Mouse (Mus musculus): ENCODE data around the gene Fn3krp. TPM values are rescaled to one million over a fixed set of nuclear protein-coding genes. Genes with fewer than 3 reads are reported as not detected.

Gene Fn3krp
- polyA plus RNA-seq, 1 experiment from 2014 or later, result 8.3 TPM

DNA sequence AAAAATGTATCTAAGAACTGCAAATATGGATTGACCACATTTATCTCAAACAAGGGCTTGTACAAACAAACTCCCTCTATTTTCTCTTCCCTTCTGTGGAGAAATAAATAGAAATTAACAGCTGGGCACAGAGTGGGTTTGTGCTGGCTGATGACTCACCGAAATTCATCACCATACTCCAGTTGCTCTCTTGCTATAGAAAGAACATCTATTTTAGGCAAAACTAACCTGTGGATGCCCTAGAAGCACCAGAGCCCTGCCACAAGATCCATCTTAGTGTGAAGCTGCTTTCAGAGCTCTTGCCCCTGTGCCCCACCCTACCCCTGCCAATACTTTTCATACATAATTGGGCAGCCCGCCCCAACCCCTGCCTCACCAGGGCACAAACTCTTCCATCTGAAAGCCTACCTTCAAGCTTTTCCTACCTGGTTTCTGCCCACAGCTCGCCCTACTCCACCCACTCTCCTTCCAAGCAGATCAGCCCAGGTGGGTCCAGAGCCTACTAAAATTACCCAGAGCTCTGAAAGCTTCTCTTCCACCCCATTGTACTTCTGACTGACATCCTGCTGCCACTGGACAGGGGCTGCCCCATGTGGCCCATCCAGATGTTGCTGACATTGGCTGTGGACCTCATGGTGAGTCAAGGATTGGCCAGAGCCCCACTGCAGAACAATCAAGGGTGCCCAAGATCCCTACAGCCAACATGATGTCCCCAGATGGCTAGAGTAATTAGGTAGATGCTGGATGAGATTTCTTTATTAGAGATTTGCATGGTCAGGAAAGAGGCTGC lies 13.6 kb upstream of the Fn3krp start:
- ATAC-seq, result no peak
- Histone ChIP-seq H3K4me3 (ENCODE audit: low read length) (no peak overlapping the region), H3K4me2 (ENCODE audit: low read length) (no peak overlapping the region), H3K9ac (ENCODE audit: low read depth, low read length) (no peak overlapping the region), H3K9me3 (ENCODE audit: control insufficient read depth, low read length) (no peaks in the 10 kb centered on the region), H3K27ac (ENCODE audit: low read depth, low read length) (no peak overlapping the region), H3K36me3 (ENCODE audit: control insufficient read depth, insufficient read depth, low read length) (no peaks in the 10 kb centered on the region), H3K4me1 (ENCODE audit: control insufficient read depth, insufficient read depth, low read depth, low read length) (no peaks in the 10 kb centered on the region), H3K27me3 (replicated peaks; ENCODE audit: control insufficient read depth, insufficient read depth, low read length) (no peaks in the 10 kb centered on the region)
- 77% methylated on average over 3 of the region's 3 CpGs for WGBS

DNA sequence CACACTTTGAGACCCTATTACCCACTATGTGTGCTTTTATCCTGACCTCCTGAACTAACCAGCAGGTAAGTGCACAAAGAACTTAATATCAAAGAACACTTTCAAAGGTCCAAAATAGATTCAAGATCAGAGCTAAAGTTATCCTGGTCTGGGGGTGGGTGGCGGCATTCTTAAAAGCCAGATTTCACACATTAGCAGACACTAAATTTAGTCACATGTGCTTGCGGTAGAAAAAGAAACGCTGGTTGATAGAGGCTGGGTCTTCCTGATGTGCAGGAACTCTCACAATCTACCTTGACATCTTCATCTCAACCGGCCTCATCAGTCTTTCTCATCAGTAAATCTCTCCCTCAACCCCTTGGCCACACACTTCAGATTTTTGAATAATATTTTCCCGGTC lies 6.4 kb upstream of the Fn3krp start:
- H3K36me3 ChIP-seq (ENCODE audit: control insufficient read depth, insufficient read depth, low read length), result no peaks in the 10 kb centered on the region
- no peak overlapping the region for H3K27ac ChIP-seq (ENCODE audit: low read depth, low read length)
- no peaks in the 10 kb centered on the region for H3K9me3 ChIP-seq (ENCODE audit: control insufficient read depth, low read length)
- no peaks in the 10 kb centered on the region for H3K4me1 ChIP-seq (ENCODE audit: control insufficient read depth, insufficient read depth, low read depth, low read length)
- H3K4me2 ChIP-seq (ENCODE audit: low read length), result no peak overlapping the region
- H3K27me3 ChIP-seq (replicated peaks; ENCODE audit: control insufficient read depth, insufficient read depth, low read length), result no peaks in the 10 kb centered on the region
- 85% methylated on average over 5 of the region's 5 CpGs for WGBS
- no peak overlapping the region for H3K9ac ChIP-seq (ENCODE audit: low read depth, low read length)
- no peak for ATAC-seq
- no peak overlapping the region for H3K4me3 ChIP-seq (ENCODE audit: low read length)

DNA sequence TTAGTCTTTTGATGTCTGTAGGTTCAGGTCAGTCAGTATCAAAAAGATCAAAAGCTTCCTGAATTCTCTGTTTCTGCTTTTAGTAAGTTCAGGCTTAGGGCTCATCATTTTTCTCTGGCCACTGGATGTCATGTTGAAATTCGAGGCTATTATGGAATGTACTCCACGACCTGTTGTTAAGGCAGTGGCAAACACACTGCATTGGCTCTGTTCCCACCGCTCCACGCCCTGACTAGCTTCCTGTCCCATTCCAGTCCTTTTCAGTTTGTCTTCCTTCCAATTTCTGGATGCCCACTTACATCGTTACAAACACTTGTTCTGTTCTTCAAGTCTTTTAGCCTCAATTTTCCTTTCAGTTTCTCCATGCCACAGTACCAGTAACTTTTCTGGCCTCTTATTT lies 5.8 kb upstream of the Fn3krp start:
- H3K36me3 ChIP-seq (ENCODE audit: control insufficient read depth, insufficient read depth, low read length), result no peaks in the 10 kb centered on the region
- no peak overlapping the region for H3K4me3 ChIP-seq (ENCODE audit: low read length)
- ATAC-seq, result no peak
- H3K4me2 ChIP-seq (ENCODE audit: low read length), result no peak overlapping the region
- H3K27ac ChIP-seq (ENCODE audit: low read depth, low read length), result no peak overlapping the region
- H3K9ac ChIP-seq (ENCODE audit: low read depth, low read length), result no peak overlapping the region
- 72% methylated on average over 5 of the region's 5 CpGs for WGBS
- no peaks in the 10 kb centered on the region for H3K9me3 ChIP-seq (ENCODE audit: control insufficient read depth, low read length)
- no peaks in the 10 kb centered on the region for H3K27me3 ChIP-seq (replicated peaks; ENCODE audit: control insufficient read depth, insufficient read depth, low read length)
- no peaks in the 10 kb centered on the region for H3K4me1 ChIP-seq (ENCODE audit: control insufficient read depth, insufficient read depth, low read depth, low read length)

DNA sequence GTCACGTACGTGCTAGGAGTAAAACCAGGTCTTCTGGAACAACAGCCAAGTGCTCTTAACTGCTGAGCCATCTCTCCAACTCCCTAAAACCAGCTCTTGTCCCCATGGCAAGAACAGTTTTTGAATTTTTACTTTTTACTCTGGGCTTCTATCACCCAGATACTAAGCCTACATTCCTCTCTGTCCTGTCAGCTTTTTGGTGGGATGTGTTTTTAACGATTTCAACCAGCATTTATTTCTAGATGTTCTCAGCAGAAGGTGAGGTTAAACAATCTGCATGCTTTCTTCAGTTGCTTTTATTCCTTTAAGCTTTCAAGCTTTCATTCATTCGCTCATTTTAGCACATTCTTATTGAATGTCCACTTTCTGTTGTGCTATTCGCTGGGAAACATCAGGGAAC lies 3.2 kb upstream of the Fn3krp start:
- 83% methylated on average over 5 of the region's 5 CpGs for WGBS
- no peak overlapping the region for H3K27ac ChIP-seq (ENCODE audit: low read depth, low read length)
- H3K9ac ChIP-seq (ENCODE audit: low read depth, low read length), result no peak overlapping the region
- H3K36me3 ChIP-seq (ENCODE audit: control insufficient read depth, insufficient read depth, low read length), result no peaks in the 10 kb centered on the region
- no peaks in the 10 kb centered on the region for H3K27me3 ChIP-seq (replicated peaks; ENCODE audit: control insufficient read depth, insufficient read depth, low read length)
- peaks cover 11% of the 10 kb centered on the region for H3K4me1 ChIP-seq (ENCODE audit: control insufficient read depth, insufficient read depth, low read depth, low read length)
- no peak overlapping the region for H3K4me2 ChIP-seq (ENCODE audit: low read length)
- no peaks in the 10 kb centered on the region for H3K9me3 ChIP-seq (ENCODE audit: control insufficient read depth, low read length)
- ATAC-seq, result no peak
- H3K4me3 ChIP-seq (ENCODE audit: low read length), result no peak overlapping the region

DNA sequence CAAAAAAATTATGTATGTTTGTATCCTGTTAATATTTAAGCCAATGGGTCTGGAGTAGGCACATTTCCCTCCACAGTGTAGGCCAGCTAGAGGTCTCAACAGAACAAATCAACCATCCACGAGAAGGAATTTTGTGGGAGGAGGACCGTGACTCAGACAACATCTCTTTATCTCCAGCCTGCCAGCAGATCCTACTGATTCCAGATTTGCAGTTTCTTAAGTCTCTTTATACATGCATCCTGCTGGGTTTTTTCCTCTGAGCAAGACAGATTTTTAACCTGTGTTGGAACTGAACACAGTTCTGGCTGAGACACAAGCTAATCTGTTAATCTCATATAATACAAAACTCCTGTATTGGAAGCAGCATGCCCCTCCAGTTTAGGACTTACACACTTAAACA lies 2.3 kb upstream of the Fn3krp start:
- peaks cover 11% of the 10 kb centered on the region for H3K4me1 ChIP-seq (ENCODE audit: control insufficient read depth, insufficient read depth, low read depth, low read length)
- no peak for ATAC-seq
- H3K9me3 ChIP-seq (ENCODE audit: control insufficient read depth, low read length), result no peaks in the 10 kb centered on the region
- no peak overlapping the region for H3K4me2 ChIP-seq (ENCODE audit: low read length)
- no peaks in the 10 kb centered on the region for H3K36me3 ChIP-seq (ENCODE audit: control insufficient read depth, insufficient read depth, low read length)
- H3K27me3 ChIP-seq (replicated peaks; ENCODE audit: control insufficient read depth, insufficient read depth, low read length), result no peaks in the 10 kb centered on the region
- WGBS, result 66% methylated on average over 2 of the region's 2 CpGs
- H3K27ac ChIP-seq (ENCODE audit: low read depth, low read length), result no peak overlapping the region
- H3K9ac ChIP-seq (ENCODE audit: low read depth, low read length), result no peak overlapping the region
- H3K4me3 ChIP-seq (ENCODE audit: low read length), result no peak overlapping the region

DNA sequence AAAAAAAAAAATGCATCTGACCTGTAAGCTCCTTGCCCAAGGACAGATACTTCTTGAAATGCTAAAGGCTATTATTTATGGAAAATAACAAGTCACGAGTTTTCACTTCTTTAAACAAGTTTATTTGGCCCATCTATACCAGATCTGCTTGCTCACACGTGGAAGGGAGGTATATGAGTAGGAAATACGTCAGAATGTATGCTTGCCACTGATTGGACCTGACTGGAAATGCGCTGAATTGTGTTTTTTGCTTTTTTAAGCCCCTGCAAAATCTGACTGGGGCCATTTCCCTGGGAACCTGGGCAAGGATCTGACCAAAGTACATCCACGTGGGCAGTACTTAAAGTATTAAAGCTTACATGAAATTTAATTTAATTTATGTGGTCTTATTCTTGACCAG lies 822 bp upstream of the Fn3krp start:
- Histone ChIP-seq H3K9ac (ENCODE audit: low read depth, low read length) (peak overlapping the region; percentile 74; the same call in 1 of the 2 replicates), H3K27ac (ENCODE audit: low read depth, low read length) (no peak overlapping the region), H3K27me3 (replicated peaks; ENCODE audit: control insufficient read depth, insufficient read depth, low read length) (no peaks in the 10 kb centered on the region), H3K4me1 (ENCODE audit: control insufficient read depth, insufficient read depth, low read depth, low read length) (peaks cover 11% of the 10 kb centered on the region), H3K9me3 (ENCODE audit: control insufficient read depth, low read length) (no peaks in the 10 kb centered on the region), H3K36me3 (ENCODE audit: control insufficient read depth, insufficient read depth, low read length) (no peaks in the 10 kb centered on the region), H3K4me2 (ENCODE audit: low read length) (peak overlapping the region; percentile 56), H3K4me3 (ENCODE audit: low read length) (peak overlapping the region; percentile 65)
- 54% methylated on average over 5 of the region's 5 CpGs for WGBS
- ATAC-seq, result no peak

DNA sequence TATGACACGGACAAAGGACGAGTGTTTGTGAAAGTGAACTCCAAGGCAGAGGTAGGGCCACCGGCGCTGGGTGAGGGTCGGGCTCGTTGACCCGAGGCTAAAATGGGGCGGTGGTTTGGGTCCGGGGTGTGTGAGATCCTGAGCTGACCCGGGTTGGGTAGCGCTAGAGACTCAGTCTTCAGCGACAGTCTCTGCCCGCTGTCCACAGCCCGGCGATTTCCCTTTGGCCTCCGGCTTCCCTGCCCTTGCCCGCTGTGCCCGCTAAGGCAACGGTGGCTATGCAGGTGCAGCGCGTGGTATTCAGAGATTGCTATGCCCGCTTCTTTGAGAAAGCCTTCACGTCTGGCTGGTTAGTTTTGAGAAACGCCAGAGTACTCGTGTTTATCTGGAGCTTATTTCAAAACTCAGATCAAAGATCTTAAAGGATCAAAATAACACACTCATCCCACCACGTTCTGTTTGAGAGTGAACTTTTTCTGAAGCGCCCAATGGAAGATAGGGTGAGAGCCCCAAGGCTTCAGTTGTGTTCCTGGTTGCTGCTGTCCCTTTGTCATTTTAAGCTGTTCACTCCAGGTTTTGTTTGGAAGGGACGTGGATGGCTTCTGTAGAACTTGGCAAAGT lies 462 bp downstream of the Fn3krp start:
- Histone ChIP-seq H3K27me3 (replicated peaks; ENCODE audit: control insufficient read depth, insufficient read depth, low read length) (no peaks in the 10 kb centered on the region), H3K9me3 (ENCODE audit: control insufficient read depth, low read length) (no peaks in the 10 kb centered on the region), H3K9ac (ENCODE audit: low read depth, low read length) (peak overlapping the region; percentile 72), H3K36me3 (ENCODE audit: control insufficient read depth, insufficient read depth, low read length) (no peaks in the 10 kb centered on the region), H3K27ac (ENCODE audit: low read depth, low read length) (peak overlapping the region; percentile 21; the same call in 1 of the 2 replicates), H3K4me1 (ENCODE audit: control insufficient read depth, insufficient read depth, low read depth, low read length) (peaks cover 11% of the 10 kb centered on the region), H3K4me2 (ENCODE audit: low read length) (peak overlapping the region; percentile 56), H3K4me3 (ENCODE audit: low read length) (peak overlapping the region; percentile 65)
- under 1% methylated on average over 28 of the region's 28 CpGs for WGBS
- ATAC-seq, result no peak; the same call in 1 of the 2 replicates

DNA sequence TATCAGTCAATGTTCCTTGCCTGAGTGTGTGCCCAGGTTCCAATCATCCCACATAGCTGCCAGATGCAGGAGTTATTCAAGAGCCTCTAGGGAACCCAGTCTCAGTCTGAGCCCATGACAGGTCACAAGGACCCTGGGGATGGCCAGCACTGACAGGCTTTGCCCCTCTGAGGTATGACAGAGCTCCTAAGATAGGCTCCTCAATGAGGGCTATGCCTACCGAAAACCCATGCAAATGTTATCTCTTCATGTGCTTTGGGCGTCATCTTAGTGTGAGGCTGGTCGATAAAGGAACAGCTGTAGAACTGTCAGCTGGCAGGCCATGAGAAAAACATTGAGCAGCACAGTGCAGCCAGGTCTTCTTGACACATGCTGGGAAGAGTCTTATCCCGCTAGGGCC lies 12.2 kb downstream of the Fn3krp start:
- Histone ChIP-seq H3K27me3 (replicated peaks; ENCODE audit: control insufficient read depth, insufficient read depth, low read length) (no peaks in the 10 kb centered on the region), H3K4me1 (ENCODE audit: control insufficient read depth, insufficient read depth, low read depth, low read length) (peaks cover 11% of the 10 kb centered on the region), H3K36me3 (ENCODE audit: control insufficient read depth, insufficient read depth, low read length) (peaks cover 7% of the 10 kb centered on the region; the same call in 1 of the 2 replicates), H3K4me2 (ENCODE audit: low read length) (no peak overlapping the region), H3K27ac (ENCODE audit: low read depth, low read length) (no peak overlapping the region), H3K9ac (ENCODE audit: low read depth, low read length) (no peak overlapping the region; the same call in 1 of the 2 replicates), H3K4me3 (ENCODE audit: low read length) (no peak overlapping the region), H3K9me3 (ENCODE audit: control insufficient read depth, low read length) (no peaks in the 10 kb centered on the region)
- 85% methylated on average over 4 of the region's 4 CpGs for WGBS
- ATAC-seq, result no peak

Measured in hindbrain, embryonic 16.5 days (tissue).